Mouse (Mus musculus): ENCODE results near the gene Sema5a. TPM values are rescaled to one million over a fixed set of nuclear protein-coding genes. Genes with fewer than 3 reads are reported as not detected.

Sema5a gene
- total RNA-seq, 2 experiments from 2014 or later, result 23.7 to 26.0 TPM

DNA sequence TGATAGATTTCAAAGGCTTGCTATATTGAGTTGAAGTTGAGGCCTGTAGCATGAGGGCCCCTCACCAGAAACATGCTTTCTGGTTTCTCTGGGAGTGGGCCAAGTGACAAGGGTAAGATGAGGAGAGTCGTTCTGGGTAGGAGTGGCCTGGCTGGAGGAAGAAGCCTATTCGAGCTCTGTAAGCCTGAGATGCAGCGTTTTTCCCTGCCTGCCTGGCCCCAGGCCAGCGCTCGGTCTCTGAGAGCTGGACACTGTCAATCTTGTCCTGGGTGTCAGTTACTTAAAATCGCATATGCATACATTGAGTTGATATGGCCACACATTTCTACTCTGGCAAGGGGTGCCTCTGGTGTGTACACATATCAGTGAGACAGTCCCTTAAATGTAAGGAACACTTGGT is 43.9 kb downstream of the Sema5a start:
- no peak for DNase-seq (ENCODE audit: low spot score in 2 of 2)
- intact Hi-C loops (cut with DNase I), result no loop called here

DNA sequence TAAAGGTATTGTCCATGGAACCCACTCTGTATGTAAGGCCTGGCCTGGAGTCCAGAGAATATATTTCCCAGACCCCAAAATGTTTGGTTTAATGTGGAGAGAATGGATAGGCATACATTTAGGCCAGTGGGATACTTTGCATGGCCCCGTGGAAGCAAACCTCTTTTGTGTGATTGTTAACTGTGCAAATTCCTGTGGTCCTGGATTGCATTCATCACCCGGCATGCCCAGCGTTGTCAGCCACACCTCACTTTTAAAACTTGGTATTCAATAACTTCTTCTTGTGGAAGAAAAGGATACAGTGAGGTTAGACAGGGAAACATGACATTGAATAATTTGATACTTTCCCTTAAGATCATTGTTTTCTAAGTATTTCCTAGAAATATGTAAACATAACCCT is 46.4 kb downstream of the Sema5a start:
- no peak for DNase-seq (ENCODE audit: low spot score in 2 of 2)

DNA sequence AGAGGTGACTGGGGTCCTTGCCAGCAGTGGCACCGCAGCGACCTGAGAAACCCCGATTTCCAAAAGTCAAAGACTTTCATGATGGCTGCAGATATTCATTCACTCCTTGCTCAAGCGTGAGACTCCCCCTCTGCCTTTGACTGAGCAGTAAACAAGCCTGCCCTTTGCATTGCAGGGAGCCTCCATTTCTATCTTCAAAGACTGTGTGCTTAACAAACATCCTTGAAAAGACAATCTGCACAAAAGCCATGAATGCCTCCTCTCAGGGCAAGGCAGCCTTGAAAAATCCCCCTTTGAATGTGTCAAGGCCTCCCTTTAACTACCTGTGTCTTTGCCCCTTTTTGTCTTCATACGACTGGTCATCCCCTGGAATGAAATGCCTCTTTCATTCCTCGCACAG is 51.9 kb downstream of the Sema5a start:
- DNase-seq (ENCODE audit: low spot score in 2 of 2), result no peak
- intact Hi-C loops (cut with DNase I), result no loop called here

More for the DNA sequence above, 46.4 kb downstream of the Sema5a start:
- intact Hi-C loops (cut with DNase I), result no loop called here

DNA sequence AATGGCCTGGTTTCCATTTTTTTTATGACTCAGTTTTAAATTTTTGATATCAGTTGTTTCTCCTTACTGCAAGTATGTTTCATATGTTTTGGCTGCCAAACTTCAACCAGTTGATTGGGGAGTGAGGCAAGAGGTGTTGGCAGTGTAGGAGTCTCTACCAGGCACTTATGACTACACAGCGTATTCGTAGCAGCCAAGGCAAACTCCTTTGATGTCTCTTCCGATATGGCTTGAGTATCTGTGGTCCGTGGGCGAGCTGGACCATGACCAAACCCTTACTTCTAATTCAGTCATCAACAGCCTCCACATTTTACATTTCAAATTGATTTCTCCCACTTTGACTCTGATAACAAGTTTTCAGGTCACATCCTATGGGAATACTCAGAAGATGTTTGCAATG is 52.7 kb downstream of the Sema5a start:
- intact Hi-C loops (cut with DNase I), result no loop called here
- no peak for DNase-seq (ENCODE audit: low spot score in 2 of 2)

DNA sequence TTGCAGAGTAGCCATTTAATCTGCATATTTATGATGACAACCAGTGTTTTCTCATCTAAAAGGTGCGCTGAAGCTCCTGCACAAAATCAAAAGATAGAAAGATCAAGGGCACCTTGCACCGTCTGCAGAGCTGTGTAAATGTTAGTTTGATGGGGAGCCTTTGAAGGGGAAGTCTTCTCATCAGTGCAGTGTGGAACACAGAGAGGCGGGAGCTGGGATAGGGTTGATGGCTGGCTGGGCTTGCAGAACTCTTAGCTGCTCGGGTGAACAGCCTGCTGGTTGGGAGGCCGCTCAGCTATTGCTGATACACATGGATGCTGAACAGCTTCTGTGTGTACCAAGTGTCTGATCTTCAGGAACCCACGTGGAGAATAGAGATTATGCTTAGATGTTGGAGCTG is 53.9 kb downstream of the Sema5a start:
- intact Hi-C loops (cut with DNase I), result no loop called here
- DNase-seq (ENCODE audit: low spot score in 2 of 2), result no peak

DNA sequence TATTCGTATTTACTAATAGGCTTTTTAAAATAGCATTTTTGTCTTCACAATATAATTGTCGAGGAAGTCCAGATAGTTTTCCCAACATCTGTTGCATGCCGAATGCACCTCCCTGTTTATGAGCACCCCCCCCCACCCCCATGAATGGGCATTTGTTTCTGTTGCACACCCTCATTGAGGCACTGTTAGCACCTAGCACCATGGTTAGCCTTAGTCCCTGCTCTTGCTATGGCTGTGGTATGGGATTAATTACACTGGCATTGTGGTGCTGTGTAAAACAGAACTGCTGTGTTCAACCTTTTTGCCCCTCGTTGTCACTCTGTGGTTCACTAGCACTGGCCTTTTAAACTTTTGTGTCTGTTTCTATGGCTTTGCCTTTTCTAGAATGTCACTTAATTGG is 56.4 kb downstream of the Sema5a start:
- no peak for DNase-seq (ENCODE audit: low spot score in 2 of 2)
- intact Hi-C loops (cut with DNase I), result no loop called here

DNA sequence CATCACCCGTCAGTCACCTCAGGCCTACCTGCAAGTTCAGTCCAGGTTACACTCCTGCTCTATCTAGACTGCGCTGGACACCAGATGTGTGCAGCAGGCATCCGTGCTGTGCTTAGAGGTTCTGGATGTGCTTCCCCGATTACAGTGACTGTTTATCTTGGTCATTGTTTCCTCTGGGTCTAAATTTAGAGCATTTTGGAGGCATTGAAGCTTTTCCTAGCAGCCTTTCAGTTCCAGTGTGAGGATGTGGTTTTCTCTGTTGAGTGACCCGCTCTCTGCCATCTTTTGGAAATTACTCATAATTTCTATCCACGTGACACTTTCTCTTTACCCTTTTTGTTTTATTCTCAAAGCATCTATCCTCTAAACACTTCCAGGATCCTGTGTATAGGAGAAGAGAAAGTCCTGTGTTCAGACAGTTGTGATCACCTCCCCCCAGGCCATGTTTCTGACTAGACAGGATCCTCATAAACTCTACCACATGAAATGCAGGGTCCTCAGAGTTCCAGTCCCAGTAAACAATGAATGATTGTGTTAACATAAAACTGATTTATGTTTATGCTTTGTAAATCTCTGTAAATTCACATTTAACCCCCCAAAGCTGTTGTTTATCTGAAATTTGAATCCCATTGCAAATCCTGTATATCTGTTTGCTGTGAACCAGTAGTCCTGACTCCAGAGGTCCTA is 62.1 kb downstream of the Sema5a start:
- no peak for DNase-seq (ENCODE audit: low spot score in 2 of 2)
- intact Hi-C loops (cut with DNase I), result no loop called here

DNA sequence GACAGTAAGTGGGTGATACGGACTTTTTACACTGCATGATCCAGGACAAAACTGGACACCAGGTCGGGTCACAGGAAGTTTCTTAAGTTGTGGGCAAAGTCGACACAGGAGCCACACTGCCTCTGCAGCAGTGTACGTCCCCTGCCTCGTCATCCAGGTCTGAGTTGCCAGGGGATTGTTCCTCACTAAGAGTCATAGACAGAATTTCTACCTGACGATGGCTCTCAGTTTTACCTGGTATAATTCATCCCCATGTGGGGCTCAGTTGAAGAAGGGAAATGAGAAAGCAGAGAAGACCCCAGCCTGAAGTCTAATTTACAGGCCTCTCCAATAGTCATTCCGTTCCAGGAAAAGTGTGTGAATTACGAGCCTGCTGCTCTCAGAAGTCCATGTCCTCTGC is 66.2 kb downstream of the Sema5a start:
- intact Hi-C loops (cut with DNase I), result no loop called here
- no peak for DNase-seq (ENCODE audit: low spot score in 2 of 2)

DNA sequence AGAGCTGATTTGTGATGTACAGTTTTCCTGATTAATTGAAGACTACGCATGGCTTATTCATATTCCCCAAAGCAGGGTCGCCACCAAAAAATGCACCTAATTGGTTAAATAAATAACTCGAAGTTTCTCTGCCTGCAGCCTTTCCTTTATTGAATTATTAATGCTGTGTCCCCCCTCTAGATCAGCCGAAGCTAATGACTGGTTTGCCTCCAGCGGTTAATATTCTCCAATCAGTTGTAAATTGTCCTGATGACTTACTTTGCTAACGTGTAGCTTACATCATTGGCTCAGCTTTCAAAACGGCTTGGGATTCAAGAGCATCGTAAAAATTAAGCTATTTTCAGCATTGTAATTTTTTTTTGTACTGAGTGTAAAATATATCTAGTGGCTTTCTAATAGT is 66.7 kb downstream of the Sema5a start:
- DNase-seq (ENCODE audit: low spot score in 2 of 2), result no peak
- intact Hi-C loops (cut with DNase I), result no loop called here

DNA sequence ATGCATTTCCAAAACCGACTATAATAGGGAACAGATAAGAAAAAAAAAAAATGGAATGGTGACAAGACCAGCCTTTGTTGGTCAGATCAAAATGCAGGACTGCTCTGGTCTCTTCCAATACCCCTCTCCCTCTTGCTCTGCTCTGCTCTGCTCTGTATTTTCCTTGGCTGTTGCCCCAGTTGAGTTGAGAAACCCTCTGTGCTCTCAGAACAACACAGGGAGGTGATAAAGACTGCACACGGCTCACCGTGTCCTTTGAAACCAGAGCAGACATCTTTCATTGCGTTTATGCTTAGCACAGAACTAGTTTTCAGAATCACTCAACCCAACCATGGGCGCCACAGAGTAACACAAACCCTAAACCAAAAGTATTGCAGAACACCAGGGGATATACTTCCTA is 72.5 kb downstream of the Sema5a start:
- intact Hi-C loops (cut with DNase I), result no loop called here
- no peak for DNase-seq (ENCODE audit: low spot score in 2 of 2)

DNA sequence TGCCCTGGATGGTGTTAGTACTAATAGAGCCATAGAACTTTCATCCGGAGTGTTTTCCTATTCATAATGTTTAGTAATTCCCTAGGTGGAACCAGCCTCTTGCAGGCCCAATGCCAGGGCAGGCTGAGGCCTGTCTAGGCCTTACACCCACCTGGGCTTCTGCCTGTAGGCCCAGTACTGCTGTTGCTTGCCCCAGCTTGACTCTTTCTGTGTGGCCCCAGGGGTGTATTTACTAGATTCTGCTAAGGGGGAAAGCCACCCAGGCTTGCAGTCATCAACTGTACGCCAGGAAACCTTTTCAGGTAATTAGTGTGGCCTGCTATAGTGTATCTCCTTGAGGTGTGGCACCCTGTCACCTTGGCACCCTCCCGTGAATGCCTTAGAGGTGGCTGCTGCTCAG is 76.1 kb downstream of the Sema5a start:
- intact Hi-C loops (cut with DNase I), result no loop called here
- DNase-seq (ENCODE audit: low spot score in 2 of 2), result no peak

DNA sequence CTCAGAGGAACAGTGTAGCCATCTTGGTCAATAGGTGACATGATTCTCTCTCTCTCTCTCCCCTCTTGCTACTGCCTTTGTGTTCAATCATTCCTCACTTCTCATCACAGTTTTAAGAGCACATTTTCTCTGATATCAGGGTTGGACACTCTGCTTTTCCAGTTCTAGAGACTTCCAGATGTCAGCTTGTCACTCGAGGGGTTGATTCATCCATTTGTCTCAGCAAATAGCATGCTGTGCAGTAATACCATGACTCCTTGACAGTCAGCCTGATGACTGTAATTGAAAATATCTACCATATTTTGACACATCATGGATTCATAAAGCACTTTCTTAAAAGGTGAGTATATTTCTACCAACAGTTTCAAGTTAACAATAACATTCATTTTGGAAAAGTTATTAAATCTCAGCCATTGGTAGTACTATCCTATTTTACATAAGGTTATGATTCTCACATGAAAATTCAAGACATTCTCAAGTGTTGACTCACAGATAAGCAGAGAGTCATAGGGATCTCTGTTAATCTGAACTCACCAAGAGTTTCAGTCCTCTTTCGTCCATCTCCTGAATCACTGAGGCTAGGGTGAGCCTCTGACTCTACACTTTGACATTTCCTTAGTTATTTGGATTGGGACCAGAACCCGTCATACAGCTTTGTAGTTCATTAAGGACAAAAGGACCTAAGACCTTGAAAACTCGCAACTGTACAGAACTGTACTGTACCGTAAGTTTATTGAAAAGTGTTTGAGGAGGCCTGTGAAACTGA is 78.0 kb downstream of the Sema5a start:
- intact Hi-C loops (cut with DNase I), result no loop called here
- no peak for DNase-seq (ENCODE audit: low spot score in 2 of 2)

DNA sequence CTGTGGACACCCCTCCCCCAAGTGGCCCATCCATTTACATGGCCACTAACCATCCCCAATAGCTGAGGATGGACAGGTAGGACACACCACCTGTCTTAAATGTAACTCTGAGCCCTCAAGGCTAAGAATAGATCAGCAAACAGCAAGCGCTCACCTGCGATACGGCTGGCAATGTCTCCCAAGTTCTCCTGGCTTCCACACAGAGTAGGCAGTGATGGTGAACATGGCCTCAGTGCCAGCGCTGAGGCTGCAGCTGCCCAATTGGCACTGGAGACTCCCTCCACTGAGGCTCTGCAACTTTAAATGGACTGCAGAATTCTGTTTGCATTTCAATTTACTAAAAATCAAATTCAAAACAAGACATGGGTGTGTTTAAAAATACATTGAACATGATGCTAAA is 78.6 kb downstream of the Sema5a start:
- no peak for DNase-seq (ENCODE audit: low spot score in 2 of 2)
- intact Hi-C loops (cut with DNase I), result no loop called here

DNA sequence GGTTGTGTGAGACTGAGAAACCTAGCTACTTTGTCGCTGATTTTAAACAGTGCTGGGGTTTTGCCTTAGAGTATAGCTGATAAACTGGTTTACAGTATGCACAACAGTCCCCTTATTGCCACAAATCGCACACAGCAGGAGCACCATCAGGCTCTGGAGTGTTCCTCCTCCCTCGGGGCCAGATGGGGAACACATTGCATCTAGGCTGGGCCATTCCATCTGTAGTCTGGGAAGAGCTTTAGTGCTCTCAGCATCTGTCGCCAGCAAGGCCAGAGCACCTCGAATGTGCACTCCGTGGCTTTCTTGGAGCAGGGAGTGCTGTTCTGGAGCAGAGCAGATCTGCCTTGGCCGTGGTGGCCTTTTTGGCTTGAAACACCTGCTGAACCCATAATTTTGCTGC is 79.5 kb downstream of the Sema5a start:
- DNase-seq (ENCODE audit: low spot score in 2 of 2), result no peak

DNA sequence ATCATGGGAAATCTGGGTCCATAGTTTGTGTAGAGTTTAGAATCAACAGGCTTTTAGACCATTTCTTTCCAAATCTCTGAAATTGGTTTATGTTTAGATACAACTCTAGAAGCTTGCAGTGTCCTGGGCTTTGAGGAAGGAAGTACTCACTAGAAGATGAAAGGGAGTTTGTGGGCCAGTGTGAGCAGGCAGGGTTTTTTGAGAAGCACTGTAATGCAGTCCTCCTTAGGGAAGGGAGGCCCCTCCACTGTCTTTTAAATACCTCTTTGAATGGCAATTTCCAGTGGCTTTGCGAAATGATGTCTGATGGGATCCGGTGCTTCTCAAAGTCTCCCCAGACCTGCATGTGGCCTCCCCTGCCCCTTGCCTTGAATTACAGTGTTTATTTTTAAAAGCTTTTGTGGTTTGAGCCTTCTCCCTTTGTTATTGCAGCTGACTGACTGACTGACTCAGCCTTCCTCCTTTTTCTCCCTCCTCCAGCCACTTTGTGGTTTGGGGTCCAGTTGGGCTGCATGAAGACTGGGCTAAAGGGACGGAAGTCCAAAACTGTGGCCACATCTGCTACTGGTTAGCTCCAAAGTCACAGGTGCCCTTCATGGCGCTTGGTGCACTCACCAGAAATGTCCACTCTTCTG is 83.9 kb downstream of the Sema5a start:
- DNase-seq (ENCODE audit: low spot score in 2 of 2), result no peak
- intact Hi-C loops (cut with DNase I), result no loop called here

More for the DNA sequence above, 79.5 kb downstream of the Sema5a start:
- intact Hi-C loops (cut with DNase I), result no loop called here

DNA sequence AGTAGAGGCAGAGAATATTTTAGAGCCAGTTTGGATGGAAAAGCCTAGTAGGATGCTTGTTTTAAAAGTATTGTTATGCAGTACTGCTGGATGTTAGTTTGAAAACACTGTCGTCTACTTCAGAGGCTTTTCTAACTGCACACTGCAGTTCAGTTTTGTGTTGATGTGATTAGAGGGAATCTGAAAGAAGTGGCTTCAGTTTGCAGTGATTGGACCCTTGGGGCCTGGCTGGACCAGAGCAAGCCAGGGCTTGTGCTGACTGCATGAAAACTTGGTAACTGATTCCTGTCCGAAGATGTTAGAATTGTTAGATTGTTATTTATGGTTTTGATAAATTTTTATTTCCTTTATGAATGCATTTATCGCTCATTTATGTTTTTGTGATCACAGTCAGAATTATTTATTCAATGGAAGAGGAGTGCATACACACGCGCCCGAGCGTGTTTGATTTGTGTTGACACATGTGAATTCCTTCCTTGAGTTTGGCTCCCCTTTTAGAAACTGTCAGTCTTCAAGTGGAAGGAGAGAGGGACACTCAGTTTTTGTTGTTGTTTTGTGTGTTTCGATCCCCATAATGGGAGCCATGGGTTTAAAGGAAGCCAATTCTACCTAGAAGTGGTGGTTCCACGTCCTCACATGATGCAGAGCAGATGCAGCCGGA is 85.2 kb downstream of the Sema5a start:
- no peak for DNase-seq (ENCODE audit: low spot score in 2 of 2)
- intact Hi-C loops (cut with DNase I), result no loop called here

DNA sequence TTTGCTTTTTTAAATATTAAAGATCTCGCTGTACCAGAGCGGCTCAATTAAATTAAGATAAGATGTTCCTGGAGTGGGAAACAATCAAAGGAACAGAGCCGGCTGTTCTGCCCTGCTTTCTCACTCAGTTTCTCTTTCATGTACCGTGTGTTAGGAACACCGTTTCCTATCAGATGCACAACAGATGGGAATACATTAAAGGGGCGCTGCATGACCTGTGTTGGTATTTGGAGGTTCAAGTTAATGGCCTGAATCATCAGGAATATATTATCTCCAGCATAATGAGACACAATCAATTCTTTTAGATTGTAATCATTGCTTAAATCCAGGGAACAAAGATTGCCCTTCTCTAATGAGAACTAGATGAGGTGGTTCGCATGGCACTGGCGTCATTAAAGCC is 85.8 kb downstream of the Sema5a start:
- DNase-seq (ENCODE audit: low spot score in 2 of 2), result no peak
- intact Hi-C loops (cut with DNase I), result no loop called here

DNA sequence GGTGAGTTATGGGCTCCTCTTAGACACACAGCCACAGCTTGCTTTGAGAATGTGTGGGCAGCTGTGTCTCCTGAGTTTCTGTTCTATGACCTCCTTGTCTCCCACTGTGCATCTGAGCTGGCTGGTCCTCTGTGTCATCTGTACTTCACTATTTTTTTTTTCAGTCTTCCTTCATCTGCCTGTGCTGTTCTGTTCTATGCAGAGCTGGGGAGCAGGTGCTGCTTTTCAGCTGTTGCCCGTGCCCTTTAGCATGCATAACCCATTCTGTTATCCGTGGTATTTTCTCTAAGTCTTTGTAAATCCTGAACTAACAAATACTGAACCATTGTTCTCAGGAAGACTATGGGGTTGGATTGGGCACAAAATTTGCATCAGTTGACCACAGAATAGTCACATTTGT is 86.4 kb downstream of the Sema5a start:
- DNase-seq (ENCODE audit: low spot score in 2 of 2), result no peak

DNA sequence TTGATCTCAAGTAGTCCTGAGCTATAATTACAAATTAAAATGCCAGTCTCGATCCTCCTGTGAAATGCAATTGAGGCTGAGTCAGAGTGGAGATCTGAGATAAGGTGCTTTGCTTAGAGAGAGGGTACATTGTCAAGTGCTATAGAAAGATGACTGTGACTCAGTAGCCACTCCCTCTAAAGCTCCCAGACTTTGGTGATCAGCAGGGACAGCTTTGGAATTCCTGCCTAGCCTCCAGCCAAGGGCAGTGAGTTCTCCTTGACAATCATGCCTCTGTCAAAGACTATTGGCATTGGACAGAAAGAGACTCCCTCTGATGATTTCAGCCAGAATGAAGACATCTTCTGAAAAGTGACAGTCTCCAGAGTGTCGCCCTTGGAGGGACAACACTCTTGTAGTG is 88.8 kb downstream of the Sema5a start:
- intact Hi-C loops (cut with DNase I), result no loop called here
- no peak for DNase-seq (ENCODE audit: low spot score in 2 of 2)

More for the DNA sequence above, 86.4 kb downstream of the Sema5a start:
- intact Hi-C loops (cut with DNase I), result no loop called here

DNA sequence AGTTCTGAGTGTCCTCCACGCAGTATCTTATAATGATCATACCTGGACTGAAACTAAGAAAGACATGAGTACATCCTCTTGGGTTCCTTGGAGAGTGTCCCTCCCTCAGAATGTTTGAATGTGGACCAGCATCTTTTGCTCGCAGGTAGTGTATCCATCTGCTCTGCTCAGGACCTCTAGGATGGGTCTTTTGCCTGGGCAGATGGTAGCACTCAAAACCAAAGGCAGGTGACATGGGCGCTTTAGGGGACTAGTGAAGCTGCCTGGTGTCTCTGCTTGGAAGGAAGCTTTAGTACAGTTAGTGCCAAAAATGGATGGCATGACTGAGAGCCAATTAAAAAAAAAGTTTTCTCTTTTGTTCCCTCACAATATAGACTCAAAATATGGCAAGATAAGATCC is 93.2 kb downstream of the Sema5a start:
- DNase-seq (ENCODE audit: low spot score in 2 of 2), result no peak
- intact Hi-C loops (cut with DNase I), result no loop called here
